Mouse (Mus musculus) midbrain, embryonic 14.5 days (tissue): ENCODE measurements around the gene Tuba1a. TPM values are rescaled to one million over a fixed set of nuclear protein-coding genes. Genes with fewer than 3 reads are reported as not detected.

Experiments used
- ATAC-seq: fragments of 200-750 bp; cut with Nextera tagmentation; 2 replicates; pipeline ENCODE4 v1.8.0; 2017; ENCODE audit warnings: moderate number of reproducible peaks, moderate library complexity; ENCODE audit not compliant: low FRiP score, low TSS enrichment
- DNase-seq: peaks from one replicate; pipeline ENCODE4 v3.0.0-alpha.2; 2015
- H3K27ac ChIP-seq: fragments of 300-500 bp; sonication (generic); replicated peaks from 2 replicates; pipeline ENCODE4 v1.5.1; 2014; ENCODE audit warnings: mild to moderate bottlenecking, low read depth, low read length, moderate library complexity
- H3K27me3 ChIP-seq: fragments of 300-500 bp; sonication (generic); 2 replicates; pipeline ENCODE4 v1.6.1; 2014; ENCODE audit warnings: low read length, control low read depth, mixed read lengths; ENCODE audit not compliant: control insufficient read depth, insufficient read depth
- H3K36me3 ChIP-seq: fragments of 300-500 bp; sonication (generic); 2 replicates; pipeline ENCODE4 v1.6.1; 2014; ENCODE audit warnings: low read length, control low read depth; ENCODE audit not compliant: control insufficient read depth, insufficient read depth
- H3K4me1 ChIP-seq: fragments of 300-500 bp; sonication (generic); 2 replicates; pipeline ENCODE4 v1.6.1; 2014; ENCODE audit warnings: mild to moderate bottlenecking, antibody characterized with exemption, low read length, control low read depth; ENCODE audit not compliant: control insufficient read depth, insufficient read depth
- H3K4me2 ChIP-seq: fragments of 300-500 bp; sonication (generic); 2 replicates; pipeline ENCODE4 v1.6.1; 2014; ENCODE audit warnings: mild to moderate bottlenecking, low read length, moderate library complexity
- H3K4me3 ChIP-seq: fragments of 300-500 bp; sonication (generic); replicated peaks from 2 replicates; pipeline ENCODE4 v1.5.1; 2014; ENCODE audit warnings: low read depth, low read length
- H3K9ac ChIP-seq: fragments of 300-500 bp; sonication (generic); replicated peaks from 2 replicates; pipeline ENCODE4 v1.6.1; 2014; ENCODE audit warnings: mild to moderate bottlenecking, low read length, moderate library complexity
- H3K9me3 ChIP-seq: fragments of 300-500 bp; sonication (generic); 2 replicates; pipeline ENCODE4 v1.6.1; 2016; ENCODE audit warnings: low read length, control low read depth, mixed read lengths; ENCODE audit not compliant: control insufficient read depth
- WGBS: fragments of 180-500 bp; shearing (Covaris S2); extraction: QIAGEN DNeasy Blood & Tissue Kit; methylation state at CpG from one replicate; pipeline ENCODE4 v1.1.7; 2014; 5-methylcytosine and 5-hydroxymethylcytosine counted together
- polyA plus RNA-seq: library from polyadenylated mRNA; unstranded; fragments of >200 nt; fragmentation: Nextera tagmentation; extraction: Ambion mirVana; gene quantifications from 2 replicates; pipeline ENCODE4 v1.2.1, GENCODE M21; 2014

Tuba1a gene
- polyA plus RNA-seq, 1 experiment from 2014 or later: 17,220 TPM

DNA sequence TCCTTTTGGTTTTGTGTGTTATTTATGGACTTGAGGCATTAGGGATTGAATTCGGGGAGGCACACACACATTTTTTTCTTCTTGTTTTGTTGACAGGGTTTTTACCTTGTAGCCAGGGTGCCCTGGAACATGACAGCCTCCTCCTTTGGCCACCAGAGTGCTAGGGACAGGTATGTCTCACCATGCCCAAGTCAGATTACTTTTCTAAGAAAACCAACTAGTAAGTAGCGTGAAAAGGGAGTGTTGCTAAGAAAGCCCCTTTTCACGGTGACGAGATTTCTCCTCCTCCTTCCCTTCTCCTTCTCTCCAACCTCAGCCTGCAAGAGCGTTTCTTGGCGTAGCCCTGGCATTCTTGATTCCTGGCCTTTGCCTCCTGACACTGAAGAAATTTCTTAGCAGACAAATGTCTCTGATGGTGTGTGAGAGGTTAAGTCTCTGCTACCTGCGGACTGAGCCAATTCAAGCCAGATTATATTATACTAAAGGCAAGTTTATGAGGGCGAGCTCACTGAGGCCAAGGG, 34.2 kb upstream of the Tuba1a start:
- Histone ChIP-seq H3K36me3 (peaks cover 5% of the 10 kb centered on the region; the same call in 1 of the 2 replicates), H3K4me2 (peak overlapping the region; percentile 98), H3K27ac (peak overlapping the region; percentile 99), H3K27me3 (no peaks in the 10 kb centered on the region), H3K4me3 (peak overlapping the region; percentile 55), H3K9ac (peak overlapping the region; percentile 97), H3K4me1 (peaks cover 71% of the 10 kb centered on the region), H3K9me3 (no peaks in the 10 kb centered on the region)
- 10% methylated on average over 8 of the region's 8 CpGs for WGBS
- DNase-seq (no peak), ATAC-seq (no peak)

DNA sequence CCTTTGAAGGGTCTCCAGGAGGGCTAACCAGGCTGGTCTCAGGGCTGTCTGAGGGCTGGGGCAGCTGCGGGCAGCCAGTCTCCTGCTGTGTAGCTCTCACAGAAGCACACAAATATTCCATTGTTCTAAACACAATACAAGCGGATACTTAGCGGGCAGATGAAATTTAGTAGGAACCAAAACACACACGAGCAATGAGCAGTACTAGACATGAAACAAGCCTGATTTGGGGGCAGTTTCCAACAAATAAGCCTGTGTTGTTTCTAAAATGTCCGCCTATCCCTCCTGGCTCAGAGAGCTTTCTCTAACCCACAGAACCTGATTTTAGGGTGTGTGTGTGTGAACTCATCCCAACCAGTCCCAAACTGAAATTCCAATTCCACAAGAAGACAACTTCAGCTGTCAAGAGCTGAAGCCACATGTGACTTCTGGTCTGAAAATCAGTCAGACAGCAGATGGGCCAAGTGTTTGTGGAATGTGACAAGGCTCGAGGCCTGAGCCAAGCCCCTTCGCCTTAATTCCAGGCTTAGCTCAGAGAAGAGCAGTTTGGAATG, 33.7 kb upstream of the Tuba1a start:
- Histone ChIP-seq H3K9me3 (no peaks in the 10 kb centered on the region), H3K4me3 (peak overlapping the region; percentile 55), H3K27me3 (no peaks in the 10 kb centered on the region), H3K4me1 (peaks cover 76% of the 10 kb centered on the region), H3K36me3 (peaks cover 5% of the 10 kb centered on the region; the same call in 1 of the 2 replicates), H3K9ac (peak overlapping the region; percentile 97), H3K4me2 (peak overlapping the region; percentile 98), H3K27ac (peak overlapping the region; percentile 99)
- DNase-seq: peak; percentile 75
- 2% methylated on average over 7 of the region's 7 CpGs for WGBS
- no peak for ATAC-seq

DNA sequence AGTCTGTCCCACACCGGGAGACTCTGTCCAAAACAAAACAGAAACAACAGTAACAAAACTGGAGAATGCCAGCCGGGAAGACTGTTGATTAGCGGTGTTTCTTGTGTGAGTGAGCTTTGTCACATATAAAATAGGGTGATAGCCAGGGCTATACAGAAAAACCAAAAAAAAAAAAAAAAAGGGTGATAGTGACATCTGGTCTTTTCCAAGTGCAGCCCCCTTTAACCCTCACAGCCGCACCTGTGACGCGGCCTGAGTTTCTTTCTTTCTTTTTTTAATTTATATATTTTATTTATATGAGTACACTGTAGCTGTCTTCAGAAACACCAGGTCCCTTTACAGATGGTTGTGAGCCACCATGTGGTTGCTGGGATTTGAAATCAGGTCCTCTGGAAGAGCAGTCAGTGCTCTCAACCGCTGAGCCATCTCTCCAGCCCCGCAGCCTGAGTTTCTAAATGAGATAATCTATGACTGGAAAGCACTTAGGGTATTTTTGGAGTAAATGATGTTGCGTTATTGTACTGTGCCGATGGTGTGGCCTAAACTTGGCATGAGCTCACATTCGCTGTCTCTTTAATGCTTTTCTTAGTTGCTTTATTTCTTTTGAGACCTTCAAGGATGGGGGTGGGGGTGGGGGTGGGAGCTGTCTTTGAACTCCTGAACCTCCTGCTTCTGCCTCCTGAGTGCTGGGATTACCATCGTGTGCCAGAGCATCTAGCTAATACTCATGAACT, 32.6 kb upstream of the Tuba1a start:
- Histone ChIP-seq H3K4me3 (peak overlapping the region; percentile 55), H3K9ac (peak overlapping the region; percentile 97), H3K4me1 (peaks cover 71% of the 10 kb centered on the region), H3K27me3 (no peaks in the 10 kb centered on the region), H3K36me3 (peaks cover 5% of the 10 kb centered on the region; the same call in 1 of the 2 replicates), H3K27ac (peak overlapping the region; percentile 99), H3K4me2 (peak overlapping the region; percentile 98), H3K9me3 (no peaks in the 10 kb centered on the region)
- peak; percentile 65 for DNase-seq
- no peak for ATAC-seq
- WGBS: 10% methylated on average over 12 of the region's 12 CpGs

DNA sequence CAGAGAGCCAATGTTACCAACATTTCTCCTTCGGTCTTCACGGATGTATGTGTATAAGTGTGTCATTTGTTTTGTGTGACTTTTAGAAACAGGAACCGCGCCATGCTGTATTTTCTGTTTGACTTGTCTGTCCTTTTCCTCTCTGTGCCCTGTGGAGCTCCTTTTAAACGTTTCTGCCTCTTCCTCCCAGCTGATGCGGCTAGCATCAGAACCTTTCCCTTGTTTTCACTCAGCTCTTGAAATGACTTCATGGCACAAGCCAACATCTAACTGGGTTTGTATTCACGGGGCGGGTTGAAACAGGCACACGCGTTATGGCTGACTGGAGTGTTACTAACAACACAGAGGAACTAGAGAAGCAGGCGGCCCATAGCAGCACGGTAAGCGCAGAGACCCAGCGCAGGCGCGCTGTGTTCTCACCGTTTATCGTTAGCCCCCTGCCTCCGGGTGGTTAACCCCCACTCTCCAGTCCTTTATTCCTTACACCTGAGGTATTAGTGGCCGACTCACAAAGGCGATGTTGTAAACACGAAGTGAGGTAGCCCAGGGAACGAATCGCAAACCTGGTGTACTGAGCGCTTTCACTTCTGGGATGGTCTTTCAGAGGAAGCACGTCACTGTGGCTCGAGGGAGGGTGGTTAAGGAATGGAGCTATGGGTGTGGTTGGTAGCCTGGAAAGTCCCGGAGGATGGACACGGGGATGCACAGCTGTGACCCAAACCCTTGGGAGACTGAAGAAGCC, 31.9 kb upstream of the Tuba1a start:
- H3K9ac ChIP-seq: peak overlapping the region; percentile 97
- peak overlapping the region; percentile 98 for H3K4me2 ChIP-seq
- peaks cover 5% of the 10 kb centered on the region; the same call in 1 of the 2 replicates for H3K36me3 ChIP-seq
- no peaks in the 10 kb centered on the region for H3K9me3 ChIP-seq
- WGBS: 1% methylated on average over 29 of the region's 29 CpGs
- H3K4me1 ChIP-seq: peaks cover 65% of the 10 kb centered on the region
- DNase-seq (peak; percentile 88), ATAC-seq (peak; percentile 64; the same call in 1 of the 2 replicates)
- H3K27ac ChIP-seq: peak overlapping the region; percentile 99
- H3K4me3 ChIP-seq: peak overlapping the region; percentile 55
- no peaks in the 10 kb centered on the region for H3K27me3 ChIP-seq

DNA sequence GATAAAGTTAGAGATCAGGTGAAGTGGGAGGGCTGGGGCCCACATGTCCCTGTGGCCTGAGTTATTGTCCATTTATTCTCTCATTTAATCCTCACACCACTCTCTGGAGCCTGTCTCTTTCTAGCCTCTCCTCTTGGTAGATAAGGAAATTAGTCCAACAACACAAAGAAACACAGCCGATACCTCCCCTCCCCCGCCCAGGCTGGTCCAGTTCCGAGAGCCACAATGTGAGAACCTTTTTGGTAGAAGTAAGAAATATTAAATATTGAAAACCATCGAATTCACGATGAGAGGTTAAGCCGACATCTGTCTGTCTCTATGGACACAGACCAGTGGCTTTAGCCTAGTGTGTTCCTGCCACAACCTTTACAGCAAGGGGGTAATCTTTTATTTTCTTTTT, 31.2 kb upstream of the Tuba1a start:
- Histone ChIP-seq H3K36me3 (peaks cover 5% of the 10 kb centered on the region; the same call in 1 of the 2 replicates), H3K4me1 (peaks cover 64% of the 10 kb centered on the region), H3K4me2 (peak overlapping the region; percentile 98), H3K27ac (peak overlapping the region; percentile 99), H3K9ac (peak overlapping the region; percentile 97), H3K9me3 (no peaks in the 10 kb centered on the region), H3K27me3 (no peaks in the 10 kb centered on the region), H3K4me3 (peak overlapping the region; percentile 55)
- peak; percentile 78 for DNase-seq
- 9% methylated on average over 6 of the region's 6 CpGs for WGBS
- no peak for ATAC-seq

DNA sequence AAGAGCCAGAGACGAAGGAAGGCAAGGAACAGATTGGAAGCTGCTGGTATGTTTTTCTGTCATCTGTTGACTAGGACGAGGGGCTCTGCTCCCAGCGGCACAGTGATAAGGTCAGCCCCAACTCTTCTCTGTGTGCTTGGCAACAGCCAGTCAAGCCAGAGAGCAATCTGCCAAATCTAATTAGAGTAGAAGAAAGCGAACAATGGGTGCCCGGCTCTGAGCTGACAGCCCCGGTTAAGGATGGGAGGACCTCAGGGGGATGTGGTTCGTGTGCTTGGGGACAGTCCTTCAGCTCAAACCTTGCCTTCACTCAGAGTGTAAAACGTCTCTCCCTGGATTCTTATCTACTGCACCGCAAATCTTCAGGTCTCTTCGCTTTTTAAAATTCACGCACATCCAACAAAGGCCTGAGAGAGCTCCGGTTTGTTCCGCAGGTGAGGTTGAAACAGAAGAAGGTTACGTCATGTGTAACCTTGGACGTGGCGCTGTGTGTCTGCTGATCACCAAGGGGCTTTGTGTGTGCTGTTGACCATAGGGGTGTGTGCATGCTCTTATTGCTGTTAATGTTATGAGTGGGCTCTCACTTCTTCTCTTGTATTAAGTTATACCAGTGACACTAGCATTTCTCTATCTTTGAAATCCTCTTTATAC, 30.1 kb upstream of the Tuba1a start:
- DNase-seq (peak; percentile 88), ATAC-seq (peak; percentile 66)
- Histone ChIP-seq H3K9ac (peak overlapping the region; percentile 97), H3K36me3 (no peaks in the 10 kb centered on the region), H3K27me3 (no peaks in the 10 kb centered on the region), H3K4me2 (peak overlapping the region; percentile 98), H3K9me3 (no peaks in the 10 kb centered on the region), H3K4me1 (peaks cover 60% of the 10 kb centered on the region), H3K27ac (peak overlapping the region; percentile 99), H3K4me3 (peak overlapping the region; percentile 55)
- 3% methylated on average over 16 of the region's 16 CpGs for WGBS

DNA sequence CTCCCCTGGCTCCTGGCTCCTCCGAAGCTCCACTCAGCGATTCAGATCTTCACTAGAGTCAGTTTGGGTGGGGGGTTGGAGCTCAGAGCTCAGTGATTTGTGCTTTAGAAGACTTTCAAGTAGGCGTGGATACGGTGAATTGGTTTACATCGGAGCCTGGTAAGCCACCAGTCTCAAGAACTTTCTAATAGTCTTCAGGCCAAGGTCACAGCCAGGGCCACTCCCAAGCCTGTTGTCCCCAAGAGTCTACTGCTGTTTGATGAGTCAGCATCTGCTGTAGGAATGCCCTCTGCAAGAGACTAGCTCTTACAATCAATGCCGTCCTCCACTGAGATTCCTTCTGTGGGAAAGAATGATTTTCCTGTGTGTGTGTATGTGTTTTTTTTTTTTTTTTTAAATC, 28.6 kb upstream of the Tuba1a start:
- ATAC-seq (no peak), DNase-seq (no peak)
- H3K9ac ChIP-seq: no peak overlapping the region; the same call in 1 of the 2 replicates
- H3K4me2 ChIP-seq: no peak overlapping the region; the same call in 1 of the 2 replicates
- no peaks in the 10 kb centered on the region for H3K9me3 ChIP-seq
- H3K36me3 ChIP-seq: no peaks in the 10 kb centered on the region
- peak overlapping the region; percentile 99 for H3K27ac ChIP-seq
- H3K4me1 ChIP-seq: peaks cover 60% of the 10 kb centered on the region
- H3K27me3 ChIP-seq: no peaks in the 10 kb centered on the region
- WGBS: 46% methylated on average over 6 of the region's 6 CpGs
- H3K4me3 ChIP-seq: no peak overlapping the region

DNA sequence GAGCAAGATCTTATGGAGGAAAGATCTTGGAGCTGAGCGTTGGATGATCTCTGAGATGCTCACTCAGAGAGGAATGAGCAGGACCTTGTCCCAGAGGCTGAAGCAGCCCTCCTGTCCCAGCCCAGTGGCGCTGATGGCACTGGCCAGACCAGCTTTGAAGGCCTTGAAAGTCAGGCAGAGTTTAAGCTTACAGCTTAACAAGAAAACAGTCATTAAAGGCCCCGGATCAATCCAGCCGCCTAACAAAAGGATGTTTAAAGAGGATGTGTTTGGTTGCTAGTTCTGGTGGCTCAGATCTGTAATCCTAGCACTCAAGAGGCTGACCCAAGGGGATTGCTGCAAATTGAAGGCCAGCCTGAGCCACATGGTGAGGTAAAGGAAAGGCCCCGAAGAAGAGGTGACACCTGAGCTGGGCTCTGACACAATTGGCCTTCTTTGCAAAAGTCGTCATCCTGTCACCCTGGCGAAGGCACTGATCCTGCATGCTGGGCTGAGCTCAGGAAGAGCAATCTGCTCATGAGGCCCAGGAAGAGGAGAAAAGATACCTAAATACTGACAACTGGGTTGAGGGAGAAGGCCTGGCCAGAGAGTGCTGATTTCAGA, 26.6 kb upstream of the Tuba1a start:
- ATAC-seq (no peak), DNase-seq (no peak)
- no peaks in the 10 kb centered on the region for H3K36me3 ChIP-seq
- H3K9me3 ChIP-seq: no peaks in the 10 kb centered on the region
- H3K27me3 ChIP-seq: no peaks in the 10 kb centered on the region
- peak overlapping the region; percentile 92 for H3K27ac ChIP-seq
- no peak overlapping the region for H3K9ac ChIP-seq
- peaks cover 58% of the 10 kb centered on the region for H3K4me1 ChIP-seq
- 24% methylated on average over 7 of the region's 7 CpGs for whole genome bisulfite sequencing
- H3K4me3 ChIP-seq: no peak overlapping the region
- H3K4me2 ChIP-seq: no peak overlapping the region
